Mouse (Mus musculus) gastrocnemius, adult 2 months (tissue): ENCODE measurements at regions not wholly inside any gene's neighbourhood (a gene's known extent, or its start where the extent isn't known, plus 50 kb on each side); places are given as distances from the start of the nearest gene placed in this dataset.

Experiments used
- DNase-seq: peaks from one replicate; pipeline ENCODE4 v3.0.0; 2022
- H3K27ac ChIP-seq: fragments of 200-600 bp; 2 replicates; pipeline ENCODE4 v1.8.1; 2022; ENCODE audit warnings: mild to moderate bottlenecking
- H3K4me3 ChIP-seq: fragments of 200-600 bp; 2 replicates; pipeline ENCODE4 v1.8.1; 2022; ENCODE audit warnings: mild to moderate bottlenecking, moderate library complexity
- CTCF ChIP-seq: fragments of 200-600 bp; IDR thresholded peaks from 2 replicates; pipeline ENCODE4 v1.8.1; 2022; ENCODE audit warnings: antibody characterized with exemption, mild to moderate bottlenecking, moderate library complexity
- intact Hi-C: fragments of 180-260 bp; cut with DNase I; formaldehyde crosslinking; loops from one replicate; pipeline ENCODE4 v1.15.1; 2025

- no peak for TF ChIP-seq CTCF
- DNase-seq: no peak
- intact Hi-C loops: no loop called here
- no peak overlapping the region for H3K4me3 ChIP-seq
- H3K27ac ChIP-seq: no peak overlapping the region
Observed at GRCm38 (mm10) chr14:103404611-103405010, 58.0 kb upstream of the Mycbp2 start.

GRCm38 (mm10) chr14:103403054-103403453 is 56.4 kb upstream of the Mycbp2 start:
- intact Hi-C loops: no loop called here
- no peak for DNase-seq
- TF ChIP-seq CTCF: no peak
- no peak overlapping the region for H3K4me3 ChIP-seq
- no peak overlapping the region for H3K27ac ChIP-seq

- H3K4me3 ChIP-seq: no peak overlapping the region
- intact Hi-C loops: no loop called here
- DNase-seq: no peak
- H3K27ac ChIP-seq: no peak overlapping the region
- TF ChIP-seq CTCF: no peak
Observed at GRCm38 (mm10) chr14:103401983-103402382, 55.4 kb upstream of the Mycbp2 start.

GRCm38 (mm10) chr14:103401280-103401679 is 54.7 kb upstream of the Mycbp2 start:
- no peak overlapping the region for H3K4me3 ChIP-seq
- DNase-seq: no peak
- no peak overlapping the region for H3K27ac ChIP-seq
- intact Hi-C loops: no loop called here
- TF ChIP-seq CTCF: no peak

- no peak for TF ChIP-seq CTCF
- Histone ChIP-seq H3K4me3 (no peak overlapping the region), H3K27ac (no peak overlapping the region)
- intact Hi-C loops: no loop called here
- DNase-seq: no peak
Observed at GRCm38 (mm10) chr14:103398401-103398800, 51.8 kb upstream of the Mycbp2 start.
